Mouse (Mus musculus): Measurements from ENCODE around the gene Caskin2. TPM values are rescaled to one million over a fixed set of nuclear protein-coding genes. Genes with fewer than 3 reads are reported as not detected.

Caskin2 gene
- polyA plus RNA-seq, 1 experiment from 2014 or later, result 9.8 TPM

DNA sequence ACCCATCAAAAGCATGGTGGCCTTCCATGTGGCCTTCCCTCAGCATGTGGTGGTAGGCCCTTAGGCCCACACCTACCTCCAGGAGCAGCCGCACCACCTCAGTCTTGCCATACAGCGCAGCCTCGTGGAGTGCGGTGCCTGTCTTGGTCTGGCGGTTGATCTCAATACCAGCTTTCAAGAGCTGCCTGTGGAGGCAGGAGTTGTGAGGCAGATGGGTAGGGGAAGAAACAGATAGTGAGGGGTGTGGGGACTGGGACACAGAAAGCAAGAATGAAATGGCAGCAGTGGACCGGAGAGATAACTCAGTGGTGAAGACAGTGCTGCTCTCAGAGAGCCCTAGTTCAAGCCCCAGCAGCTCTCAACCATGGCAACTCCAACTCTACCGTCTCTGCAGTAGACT lies 8.4 kb downstream of the Caskin2 start:
- H3K27ac ChIP-seq (replicated peaks; ENCODE audit: low read depth, low read length), result no peak overlapping the region
- no peak overlapping the region for H3K4me3 ChIP-seq (replicated peaks; ENCODE audit: low read depth, low read length)
- no peak for ATAC-seq (ENCODE audit: low FRiP score, low TSS enrichment)
- 98% methylated on average over 7 of the region's 7 CpGs for WGBS
- H3K9me3 ChIP-seq (ENCODE audit: control insufficient read depth, low read length), result no peaks in the 10 kb centered on the region
- peaks cover 57% of the 10 kb centered on the region for H3K36me3 ChIP-seq (ENCODE audit: control insufficient read depth, insufficient read depth, low read length)
- H3K4me1 ChIP-seq (ENCODE audit: control insufficient read depth, insufficient read depth, low read length), result peaks cover 21% of the 10 kb centered on the region
- no peak overlapping the region for H3K4me2 ChIP-seq (ENCODE audit: low read length)
- no peak for DNase-seq
- H3K9ac ChIP-seq (replicated peaks; ENCODE audit: low read length), result no peak overlapping the region
- H3K27me3 ChIP-seq (ENCODE audit: control insufficient read depth, insufficient read depth, low read length), result no peaks in the 10 kb centered on the region

DNA sequence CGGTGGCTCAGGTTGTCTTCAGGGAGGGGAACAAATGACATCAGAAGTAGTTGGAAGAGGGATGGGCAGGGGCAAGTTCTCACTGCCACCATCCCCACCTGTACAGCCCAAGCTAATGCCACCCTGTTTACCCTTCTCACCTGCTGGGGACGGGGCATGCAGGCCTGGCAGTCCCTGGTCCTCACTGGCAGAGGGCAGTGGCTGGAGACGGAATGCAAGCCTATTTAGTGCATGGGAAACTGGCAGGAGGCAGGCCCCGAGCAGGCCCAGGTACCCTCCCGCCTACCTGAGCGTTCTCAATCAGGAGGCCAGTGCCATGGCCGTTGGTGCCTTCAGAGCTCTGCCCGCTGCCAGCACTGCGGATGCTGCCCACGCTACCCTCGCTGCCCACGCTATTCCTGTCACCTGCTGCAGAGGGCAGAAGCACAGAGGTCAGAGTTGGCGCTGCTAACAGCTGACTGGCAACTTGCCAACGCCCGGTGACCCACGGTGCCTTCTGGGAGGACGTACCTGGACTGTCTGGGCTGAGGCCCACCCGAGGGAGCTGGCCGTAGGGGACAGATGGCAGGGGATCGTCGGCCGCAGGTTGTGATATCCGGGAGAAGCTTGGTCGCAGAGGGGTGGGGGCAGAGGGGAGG lies 10.2 kb downstream of the Caskin2 start:
- Histone ChIP-seq H3K27me3 (ENCODE audit: control insufficient read depth, insufficient read depth, low read length) (no peaks in the 10 kb centered on the region), H3K27ac (replicated peaks; ENCODE audit: low read depth, low read length) (no peak overlapping the region), H3K9ac (replicated peaks; ENCODE audit: low read length) (no peak overlapping the region), H3K4me3 (replicated peaks; ENCODE audit: low read depth, low read length) (no peak overlapping the region), H3K4me2 (ENCODE audit: low read length) (no peak overlapping the region), H3K4me1 (ENCODE audit: control insufficient read depth, insufficient read depth, low read length) (peaks cover 8% of the 10 kb centered on the region), H3K9me3 (ENCODE audit: control insufficient read depth, low read length) (no peaks in the 10 kb centered on the region), H3K36me3 (ENCODE audit: control insufficient read depth, insufficient read depth, low read length) (peaks cover 76% of the 10 kb centered on the region)
- ATAC-seq (ENCODE audit: low FRiP score, low TSS enrichment) (no peak), DNase-seq (no peak)
- WGBS, result 94% methylated on average over 24 of the region's 24 CpGs

DNA sequence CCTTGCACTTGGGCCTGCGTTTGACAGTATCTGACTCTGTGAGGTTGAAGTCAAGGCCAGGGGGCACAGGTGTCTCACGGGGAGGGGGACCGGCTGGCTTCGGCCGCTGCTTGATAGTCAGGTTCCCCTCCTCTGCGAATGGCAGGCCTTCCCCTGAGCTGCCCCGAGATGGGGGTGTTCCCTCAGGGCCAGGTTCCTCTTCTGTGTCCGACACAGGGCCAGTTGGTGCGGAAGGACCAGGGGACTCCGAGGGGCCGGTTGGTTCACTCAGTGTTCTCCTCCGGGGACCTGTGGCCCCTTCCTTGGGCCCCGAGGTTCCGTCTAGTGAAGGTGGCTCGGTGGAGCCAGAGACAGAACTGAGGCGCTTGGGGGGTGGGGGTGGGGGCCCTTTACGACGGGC lies 12.5 kb downstream of the Caskin2 start:
- Histone ChIP-seq H3K4me1 (ENCODE audit: control insufficient read depth, insufficient read depth, low read length) (no peaks in the 10 kb centered on the region), H3K9me3 (ENCODE audit: control insufficient read depth, low read length) (no peaks in the 10 kb centered on the region), H3K4me2 (ENCODE audit: low read length) (no peak overlapping the region), H3K27me3 (ENCODE audit: control insufficient read depth, insufficient read depth, low read length) (no peaks in the 10 kb centered on the region), H3K36me3 (ENCODE audit: control insufficient read depth, insufficient read depth, low read length) (peaks cover 90% of the 10 kb centered on the region), H3K9ac (replicated peaks; ENCODE audit: low read length) (no peak overlapping the region), H3K27ac (replicated peaks; ENCODE audit: low read depth, low read length) (no peak overlapping the region), H3K4me3 (replicated peaks; ENCODE audit: low read depth, low read length) (no peak overlapping the region)
- DNase-seq (no peak), ATAC-seq (ENCODE audit: low FRiP score, low TSS enrichment) (no peak)
- 93% methylated on average over 18 of the region's 18 CpGs for whole genome bisulfite sequencing

DNA sequence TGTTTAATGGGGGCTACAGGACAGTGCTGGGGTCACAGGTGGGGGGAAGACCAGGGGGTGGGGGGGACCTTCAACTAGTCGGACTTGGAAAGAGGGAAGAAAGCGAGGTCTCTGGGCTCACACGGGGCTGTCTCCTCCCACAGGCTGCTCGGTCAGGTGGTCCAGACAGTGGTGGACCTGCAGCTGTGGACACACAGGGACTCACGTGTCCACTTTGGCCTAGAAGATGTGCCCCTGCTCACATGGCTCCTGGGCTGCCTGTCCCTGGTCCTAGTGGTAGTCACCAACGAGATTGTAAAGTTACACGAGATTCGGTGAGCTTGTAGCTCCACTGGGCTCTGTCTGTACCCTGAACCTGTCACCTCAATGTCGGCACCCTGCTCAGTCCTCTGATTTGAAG lies 15.8 kb downstream of the Caskin2 start:
- H3K4me3 ChIP-seq (replicated peaks; ENCODE audit: low read depth, low read length), result no peak overlapping the region
- no peaks in the 10 kb centered on the region for H3K9me3 ChIP-seq (ENCODE audit: control insufficient read depth, low read length)
- H3K27me3 ChIP-seq (ENCODE audit: control insufficient read depth, insufficient read depth, low read length), result no peaks in the 10 kb centered on the region
- no peak overlapping the region for H3K9ac ChIP-seq (replicated peaks; ENCODE audit: low read length)
- DNase-seq, result no peak
- ATAC-seq (ENCODE audit: low FRiP score, low TSS enrichment), result no peak
- peaks cover 99% of the 10 kb centered on the region for H3K36me3 ChIP-seq (ENCODE audit: control insufficient read depth, insufficient read depth, low read length)
- no peak overlapping the region for H3K27ac ChIP-seq (replicated peaks; ENCODE audit: low read depth, low read length)
- no peaks in the 10 kb centered on the region for H3K4me1 ChIP-seq (ENCODE audit: control insufficient read depth, insufficient read depth, low read length)
- 88% methylated on average over 9 of the region's 9 CpGs for WGBS
- H3K4me2 ChIP-seq (ENCODE audit: low read length), result no peak overlapping the region

DNA sequence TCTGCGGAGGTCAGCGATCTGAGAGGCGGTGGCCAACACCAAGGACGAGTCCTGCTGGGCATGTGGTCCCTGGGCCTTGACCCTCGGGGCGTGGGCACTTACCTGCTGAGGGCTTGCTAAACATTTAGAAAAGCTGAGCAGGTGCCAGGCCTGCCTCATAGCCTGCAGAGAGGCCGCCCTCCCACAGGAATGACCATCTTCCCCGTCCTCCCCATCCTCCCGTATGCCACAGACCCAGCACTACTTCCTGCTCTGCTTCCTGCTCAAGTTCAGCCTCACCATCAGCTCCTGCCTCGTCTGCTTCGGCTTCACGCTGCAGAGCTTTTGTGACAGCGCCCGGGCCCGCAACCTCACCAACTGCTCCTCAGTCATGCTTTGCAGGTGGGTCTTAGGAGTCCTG lies 16.5 kb downstream of the Caskin2 start:
- H3K27me3 ChIP-seq (ENCODE audit: control insufficient read depth, insufficient read depth, low read length), result no peaks in the 10 kb centered on the region
- ATAC-seq (ENCODE audit: low FRiP score, low TSS enrichment) (no peak), DNase-seq (no peak)
- H3K9ac ChIP-seq (replicated peaks; ENCODE audit: low read length), result no peak overlapping the region
- H3K4me2 ChIP-seq (ENCODE audit: low read length), result no peak overlapping the region
- H3K36me3 ChIP-seq (ENCODE audit: control insufficient read depth, insufficient read depth, low read length), result peaks cover 99% of the 10 kb centered on the region
- no peak overlapping the region for H3K4me3 ChIP-seq (replicated peaks; ENCODE audit: low read depth, low read length)
- no peak overlapping the region for H3K27ac ChIP-seq (replicated peaks; ENCODE audit: low read depth, low read length)
- H3K9me3 ChIP-seq (ENCODE audit: control insufficient read depth, low read length), result no peaks in the 10 kb centered on the region
- no peaks in the 10 kb centered on the region for H3K4me1 ChIP-seq (ENCODE audit: control insufficient read depth, insufficient read depth, low read length)
- WGBS, result 88% methylated on average over 15 of the region's 15 CpGs

DNA sequence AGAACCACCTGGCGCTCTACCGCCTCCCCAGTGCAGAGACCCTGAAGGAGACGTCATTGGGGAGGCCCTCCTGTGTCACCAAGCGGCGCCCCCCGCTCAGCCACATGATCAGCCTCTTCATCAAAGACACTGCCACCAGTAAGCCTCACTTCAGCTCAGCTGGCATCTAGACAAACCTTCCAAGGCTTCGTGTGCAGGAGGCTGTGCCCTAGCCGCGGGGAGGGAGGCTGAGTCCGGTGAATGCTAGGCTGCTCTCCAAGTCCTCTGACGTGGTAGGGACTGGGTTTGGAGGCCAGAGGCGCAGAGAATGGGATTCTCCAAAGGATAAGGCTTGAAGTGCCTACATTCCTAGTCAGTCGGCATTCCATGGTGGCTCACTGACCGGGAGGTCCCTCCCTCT lies 21.1 kb downstream of the Caskin2 start:
- no peak overlapping the region for H3K9ac ChIP-seq (replicated peaks; ENCODE audit: low read length)
- no peaks in the 10 kb centered on the region for H3K27me3 ChIP-seq (ENCODE audit: control insufficient read depth, insufficient read depth, low read length)
- H3K4me1 ChIP-seq (ENCODE audit: control insufficient read depth, insufficient read depth, low read length), result no peaks in the 10 kb centered on the region
- no peak overlapping the region for H3K4me3 ChIP-seq (replicated peaks; ENCODE audit: low read depth, low read length)
- ATAC-seq (ENCODE audit: low FRiP score, low TSS enrichment) (no peak), DNase-seq (no peak)
- H3K36me3 ChIP-seq (ENCODE audit: control insufficient read depth, insufficient read depth, low read length), result peaks cover 93% of the 10 kb centered on the region
- H3K4me2 ChIP-seq (ENCODE audit: low read length), result no peak overlapping the region
- no peak overlapping the region for H3K27ac ChIP-seq (replicated peaks; ENCODE audit: low read depth, low read length)
- no peaks in the 10 kb centered on the region for H3K9me3 ChIP-seq (ENCODE audit: control insufficient read depth, low read length)
- 82% methylated on average over 14 of the region's 14 CpGs for WGBS

DNA sequence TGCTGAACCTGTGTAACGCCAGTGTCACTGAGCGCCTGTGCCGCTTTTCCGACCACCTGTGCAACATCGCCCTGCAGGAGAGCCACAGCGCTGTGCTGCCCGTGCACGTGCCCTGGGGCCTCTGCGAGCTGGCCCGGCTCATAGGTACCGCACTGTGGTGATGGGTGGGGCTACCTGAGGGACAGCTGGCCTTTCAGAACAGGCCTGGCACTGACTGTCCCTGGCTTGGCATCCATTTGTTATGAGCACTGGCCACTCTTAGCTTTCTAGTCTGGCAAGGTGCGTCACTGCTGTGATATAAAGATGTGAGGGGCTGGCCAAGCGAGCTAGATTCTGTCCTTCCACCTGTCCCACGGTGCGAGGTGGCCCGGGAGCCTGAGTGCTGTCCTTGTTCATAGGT lies 21.5 kb downstream of the Caskin2 start:
- no peaks in the 10 kb centered on the region for H3K9me3 ChIP-seq (ENCODE audit: control insufficient read depth, low read length)
- H3K4me2 ChIP-seq (ENCODE audit: low read length), result no peak overlapping the region
- no peaks in the 10 kb centered on the region for H3K4me1 ChIP-seq (ENCODE audit: control insufficient read depth, insufficient read depth, low read length)
- H3K27me3 ChIP-seq (ENCODE audit: control insufficient read depth, insufficient read depth, low read length), result no peaks in the 10 kb centered on the region
- DNase-seq, result no peak
- WGBS, result 95% methylated on average over 16 of the region's 16 CpGs
- H3K4me3 ChIP-seq (replicated peaks; ENCODE audit: low read depth, low read length), result no peak overlapping the region
- no peak overlapping the region for H3K27ac ChIP-seq (replicated peaks; ENCODE audit: low read depth, low read length)
- peaks cover 92% of the 10 kb centered on the region for H3K36me3 ChIP-seq (ENCODE audit: control insufficient read depth, insufficient read depth, low read length)
- no peak overlapping the region for H3K9ac ChIP-seq (replicated peaks; ENCODE audit: low read length)
- ATAC-seq (ENCODE audit: low FRiP score, low TSS enrichment), result no peak

DNA sequence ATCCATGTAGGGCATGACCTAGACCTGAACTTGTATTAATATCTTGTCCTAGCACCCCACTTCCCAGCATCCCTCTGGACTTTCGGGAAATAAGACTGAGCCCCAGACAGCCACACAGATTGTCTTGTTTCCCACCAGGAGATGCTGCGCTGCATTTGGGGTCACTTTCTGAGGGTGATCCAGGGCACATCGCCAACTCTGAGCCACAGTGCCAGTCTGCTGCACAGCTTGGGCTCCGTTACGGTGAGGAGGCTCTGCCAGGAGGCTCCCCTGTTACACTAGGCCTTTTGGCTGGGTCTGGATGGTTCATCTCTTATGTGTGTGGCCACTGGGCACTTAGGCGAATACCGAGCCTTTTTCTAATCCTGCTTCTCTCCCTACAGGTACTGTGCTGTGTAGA lies 23.7 kb downstream of the Caskin2 start:
- ATAC-seq (ENCODE audit: low FRiP score, low TSS enrichment), result no peak
- no peak for DNase-seq
- no peak overlapping the region for H3K9ac ChIP-seq (replicated peaks; ENCODE audit: low read length)
- no peaks in the 10 kb centered on the region for H3K27me3 ChIP-seq (ENCODE audit: control insufficient read depth, insufficient read depth, low read length)
- no peak overlapping the region for H3K27ac ChIP-seq (replicated peaks; ENCODE audit: low read depth, low read length)
- peaks cover 74% of the 10 kb centered on the region for H3K36me3 ChIP-seq (ENCODE audit: control insufficient read depth, insufficient read depth, low read length)
- no peaks in the 10 kb centered on the region for H3K9me3 ChIP-seq (ENCODE audit: control insufficient read depth, low read length)
- H3K4me2 ChIP-seq (ENCODE audit: low read length), result no peak overlapping the region
- no peak overlapping the region for H3K4me3 ChIP-seq (replicated peaks; ENCODE audit: low read depth, low read length)
- no peaks in the 10 kb centered on the region for H3K4me1 ChIP-seq (ENCODE audit: control insufficient read depth, insufficient read depth, low read length)
- WGBS, result 92% methylated on average over 7 of the region's 7 CpGs

DNA sequence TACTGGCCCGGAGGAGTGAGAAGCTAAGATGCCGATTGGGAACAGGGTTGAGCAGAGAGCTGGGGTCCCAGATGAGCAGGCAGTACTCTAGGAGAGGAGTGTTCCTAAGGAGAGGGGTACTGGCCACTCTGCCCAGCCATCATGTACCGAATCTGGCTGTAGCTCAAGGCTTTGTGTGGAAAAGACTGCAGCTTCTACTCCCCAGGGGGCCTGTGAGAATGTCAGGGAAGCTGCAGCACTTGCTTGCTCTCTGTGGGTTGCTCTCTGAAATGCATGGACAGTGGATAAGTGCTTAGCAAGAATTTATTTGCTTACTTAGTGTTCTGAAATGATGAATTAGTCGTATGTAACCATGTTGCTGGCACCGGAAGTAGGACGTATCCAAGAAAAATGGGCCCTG lies 27.0 kb downstream of the Caskin2 start:
- Histone ChIP-seq H3K9ac (replicated peaks; ENCODE audit: low read length) (no peak overlapping the region), H3K4me2 (ENCODE audit: low read length) (no peak overlapping the region), H3K27me3 (ENCODE audit: control insufficient read depth, insufficient read depth, low read length) (no peaks in the 10 kb centered on the region), H3K4me1 (ENCODE audit: control insufficient read depth, insufficient read depth, low read length) (0 out of 2 replicates have a peak, but pooled peaks cover 4% of the 10 kb centered on the region), H3K27ac (replicated peaks; ENCODE audit: low read depth, low read length) (0 out of 2 replicates have a peak overlapping the region, but pooled peaks have one; percentile 6), H3K36me3 (ENCODE audit: control insufficient read depth, insufficient read depth, low read length) (peaks cover 43% of the 10 kb centered on the region), H3K9me3 (ENCODE audit: control insufficient read depth, low read length) (no peaks in the 10 kb centered on the region), H3K4me3 (replicated peaks; ENCODE audit: low read depth, low read length) (no peak overlapping the region)
- ATAC-seq (ENCODE audit: low FRiP score, low TSS enrichment) (no peak), DNase-seq (peak; percentile 48)
- WGBS, result 62% methylated on average over 6 of the region's 6 CpGs
